8 mouse cellular contexts compared by ENCODE assay signal in the genomic region with DNA sequence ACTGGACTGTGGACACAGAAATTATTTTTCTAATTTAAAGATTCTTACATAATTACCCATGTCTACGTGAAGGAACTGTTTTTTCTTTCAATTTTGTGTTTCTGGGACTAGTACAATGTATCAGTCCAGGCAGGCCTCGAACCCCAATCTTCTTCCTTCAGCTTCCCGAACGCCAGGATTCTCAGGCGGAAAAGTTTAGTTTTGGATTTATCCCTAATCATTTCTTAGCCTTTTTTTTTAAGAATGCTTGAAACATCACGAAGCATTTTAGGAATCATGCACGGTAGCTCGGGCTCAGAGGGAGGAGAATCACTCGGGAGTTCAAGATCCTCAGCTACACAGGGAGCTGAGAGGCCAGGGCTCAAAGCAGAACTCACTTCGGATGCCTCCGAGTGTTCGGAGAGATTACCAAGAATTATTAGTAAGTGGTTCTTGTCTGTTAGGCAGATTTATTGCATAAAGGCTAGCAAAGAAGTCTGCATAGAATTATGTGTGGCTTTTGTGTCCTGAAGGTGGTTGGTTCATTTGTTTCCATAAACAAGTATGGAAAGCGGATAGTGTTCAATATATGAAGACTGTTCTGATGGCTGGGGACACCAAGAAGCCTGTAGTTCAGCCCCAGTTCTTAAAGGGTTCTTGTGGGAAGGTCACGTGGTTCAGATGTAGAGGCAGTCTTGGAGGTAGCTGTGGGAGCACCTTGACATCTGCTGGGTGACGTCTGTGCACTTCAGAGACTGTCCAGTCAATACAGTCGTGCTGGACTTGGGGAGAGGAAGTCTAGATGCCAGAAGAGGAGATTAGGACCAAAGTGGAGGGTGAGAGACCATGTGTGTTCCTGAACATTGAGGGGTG. TPM values are rescaled to one million over a fixed set of nuclear protein-coding genes. Genes with fewer than 3 reads are reported as not detected.
DNase-seq lines count a peak whose midpoint lies in the region; ATAC-seq and TF ChIP-seq lines count a peak whose summit lies in the region.

No protein-coding gene starts in this region.

- intact Hi-C loops in heart, postnatal 14 days (cut with DNase I), result loop anchor here (5.0 kb wide), 1 partner anchor 41 kb away; a partner anchor contains a TSS

- H3K36me3 ChIP-seq in heart, embryonic 14.5 days (ENCODE audit: control insufficient read depth, insufficient read depth, low read length), result no peaks in the 10 kb centered on the region
- no peaks in the 10 kb centered on the region for H3K36me3 ChIP-seq in hindbrain, embryonic 11.5 days (ENCODE audit: control insufficient read depth, insufficient read depth, low read length)
- no peaks in the 10 kb centered on the region for H3K36me3 ChIP-seq in midbrain, embryonic 13.5 days

- TF ChIP-seq CTCF in Patski (IDR thresholded peaks at IDR 0.05), result peak; percentile 14

- ATAC-seq in heart, embryonic 14.5 days (ENCODE audit: insufficient number of reproducible peaks, insufficient read depth, low FRiP score, low read depth), result no peak
- ATAC-seq in Patski, result no peak
- ATAC-seq in hindbrain, embryonic 11.5 days (ENCODE audit: low FRiP score), result peak; percentile 33; the same call in 1 of the 2 replicates
- peak; percentile 41; the same call in 1 of the 2 replicates for ATAC-seq in midbrain, embryonic 13.5 days

- POLR2A ChIA-PET in Patski (lab: Charles Lee), result interaction anchor here (0.7 to 0.9 kb wide), 2 partner anchors 43 to 89 kb away, joined by 3 read pairs; a partner anchor contains a TSS

- H3K9me3 ChIP-seq in heart, embryonic 14.5 days (ENCODE audit: control insufficient read depth, low read length), result no peaks in the 10 kb centered on the region
- no peaks in the 10 kb centered on the region for H3K9me3 ChIP-seq in hindbrain, embryonic 11.5 days (ENCODE audit: control insufficient read depth, low read length)
- no peaks in the 10 kb centered on the region for H3K9me3 ChIP-seq in midbrain, embryonic 13.5 days

- CTCF ChIA-PET in Patski (lab: Charles Lee), result interaction anchor here (1.1 to 6.4 kb wide), 6 partner anchors 14 to 247 kb away, joined by 3 to 32 read pairs (median 4); no protein-coding TSS in a partner anchor

- WGBS in heart, embryonic 14.5 days, result 35% methylated on average over 16 of the region's 16 CpGs
- WGBS in hindbrain, embryonic 11.5 days, result 47% methylated on average over 16 of the region's 16 CpGs
- 47% methylated on average over 16 of the region's 16 CpGs for WGBS in midbrain, embryonic 13.5 days

- peak overlapping the region; percentile 44 to 49 for H3K4me3 ChIP-seq in heart, embryonic 14.5 days (ENCODE audit: control insufficient read depth in 1 of 2, insufficient read depth in 1 of 2, low read depth in 1 of 2, low read length in 2 of 2)
- peak overlapping the region; percentile 30 for H3K4me3 ChIP-seq in hindbrain, embryonic 11.5 days (ENCODE audit: low read depth, low read length)
- peak overlapping the region; percentile 42 for H3K4me3 ChIP-seq in midbrain, embryonic 13.5 days (replicated peaks)

- in situ Hi-C loops in Patski (cut with MboI; ENCODE audit: low pct_unique_long_range_greater_than_20kb), result loop anchor here (5.0 kb wide), 1 partner anchor 131 kb away; no protein-coding TSS in a partner anchor

- H3K4me1 ChIP-seq in heart, embryonic 14.5 days (ENCODE audit: control insufficient read depth in 2 of 2, insufficient read depth in 2 of 2, low read length in 2 of 2), result peaks cover 10% of the 10 kb centered on the region in 2 experiments
- H3K4me1 ChIP-seq in hindbrain, embryonic 11.5 days (replicated peaks; ENCODE audit: control insufficient read depth, insufficient read depth, low read length), result no peaks in the 10 kb centered on the region
- H3K4me1 ChIP-seq in midbrain, embryonic 13.5 days (replicated peaks), result no peaks in the 10 kb centered on the region

- peak overlapping the region; percentile 70 for H3K9ac ChIP-seq in heart, embryonic 14.5 days (ENCODE audit: low read length)
- H3K9ac ChIP-seq in hindbrain, embryonic 11.5 days (ENCODE audit: low read depth, low read length), result no peak overlapping the region
- H3K9ac ChIP-seq in midbrain, embryonic 13.5 days (replicated peaks), result peak overlapping the region; percentile 40

- H3K27me3 ChIP-seq in heart, embryonic 14.5 days (ENCODE audit: control insufficient read depth, insufficient read depth, low read length), result no peaks in the 10 kb centered on the region
- H3K27me3 ChIP-seq in Patski, result no peaks in the 10 kb centered on the region
- H3K27me3 ChIP-seq in hindbrain, embryonic 11.5 days (ENCODE audit: control insufficient read depth, insufficient read depth, low read length), result no peaks in the 10 kb centered on the region
- no peaks in the 10 kb centered on the region for H3K27me3 ChIP-seq in midbrain, embryonic 13.5 days

- no peak for DNase-seq in heart, postnatal 14 days
- no peak for DNase-seq in Patski (ENCODE audit: low read depth, low spot score)
- peak; percentile 26 for DNase-seq in hindbrain, embryonic 11.5 days (ENCODE audit: low spot score)
- no peak for DNase-seq in layer of hippocampus, postnatal 14 days (ENCODE audit: low spot score in 2 of 2)
- no peak for DNase-seq in gastrocnemius, postnatal 25 days
- DNase-seq in urinary bladder, adult 2 months (ENCODE audit: low spot score), result no peak

- peak overlapping the region; percentile 71 for H3K4me2 ChIP-seq in heart, embryonic 14.5 days (ENCODE audit: low read length)
- H3K4me2 ChIP-seq in hindbrain, embryonic 11.5 days (replicated peaks; ENCODE audit: low read depth, low read length), result peak overlapping the region; percentile 38
- peak overlapping the region; percentile 49 for H3K4me2 ChIP-seq in midbrain, embryonic 13.5 days (replicated peaks)

- H3K27ac ChIP-seq in heart, embryonic 14.5 days (replicated peaks in 1 of 2; ENCODE audit: control insufficient read depth in 1 of 2, insufficient read depth in 1 of 2, low read depth in 2 of 2, low read length in 2 of 2), result peak overlapping the region; percentile 57 to 88
- H3K27ac ChIP-seq in hindbrain, embryonic 11.5 days (ENCODE audit: low read depth, low read length), result no peak overlapping the region
- peak overlapping the region; percentile 62; the same call in 1 of the 2 replicates for H3K27ac ChIP-seq in midbrain, embryonic 13.5 days

RNA-seq across cellular contexts. Expression of a gene that starts 9.7 kb away (rescaled TPM):
- polyA plus RNA-seq in heart, embryonic 14.5 days (2014; fragmentation: Nextera tagmentation; extraction: Ambion mirVana), result 10.8 and 11.3 TPM in 2 replicates
- 10 to 100 TPM; 10.6 to 12.1 TPM for total RNA-seq in heart, postnatal 14 days (2021)
- polyA plus RNA-seq in Patski (2021), result 8.1 TPM
- polyA plus RNA-seq in hindbrain, embryonic 11.5 days (2014; fragmentation: Nextera tagmentation; extraction: Ambion mirVana), result 7.8 and 9.0 TPM in 2 replicates
- 12.8 and 14.6 TPM in 2 replicates for polyA plus RNA-seq in midbrain, embryonic 13.5 days (2015; fragmentation: Nextera tagmentation; extraction: Ambion mirVana)
- 10 to 100 TPM; 20.1 to 20.3 TPM for total RNA-seq in layer of hippocampus, postnatal 14 days (2021)
- total RNA-seq in gastrocnemius, postnatal 25 days (2021), result 10 to 100 TPM; 14.1 to 15.3 TPM
- polyA plus RNA-seq in urinary bladder, adult 2 months (2012; rRNA removed), result 7.5 and 14.4 TPM in 2 replicates

RNA-seq across cellular contexts. Expression of a gene that starts 11.7 kb away (rescaled TPM):
- polyA plus RNA-seq in heart, embryonic 14.5 days (2014; fragmentation: Nextera tagmentation; extraction: Ambion mirVana), result 0.67 TPM in 1 of 2 replicates, not detected in the other
- under 1 TPM in 1 of 2 experiments, not detected in 1; 0.93 TPM for total RNA-seq in heart, postnatal 14 days (2021)
- polyA plus RNA-seq in Patski (2021), result 0.32 TPM
- 0.77 and 1.0 TPM in 2 replicates for polyA plus RNA-seq in hindbrain, embryonic 11.5 days (2014; fragmentation: Nextera tagmentation; extraction: Ambion mirVana)
- polyA plus RNA-seq in midbrain, embryonic 13.5 days (2015; fragmentation: Nextera tagmentation; extraction: Ambion mirVana), result 0.32 TPM in 1 of 2 replicates, not detected in the other
- under 1 TPM; 0.62 to 0.79 TPM for total RNA-seq in layer of hippocampus, postnatal 14 days (2021)
- not detected for total RNA-seq in gastrocnemius, postnatal 25 days (2021)
- not detected in 2 replicates for polyA plus RNA-seq in urinary bladder, adult 2 months (2012; rRNA removed)

RNA-seq across cellular contexts. Expression of a gene that starts 43.6 kb away (rescaled TPM):
- 18.0 and 24.6 TPM in 2 replicates for polyA plus RNA-seq in heart, embryonic 14.5 days (2014; fragmentation: Nextera tagmentation; extraction: Ambion mirVana)
- 10 to 100 TPM; 17.2 to 19.5 TPM for total RNA-seq in heart, postnatal 14 days (2021)
- 20.5 TPM for polyA plus RNA-seq in Patski (2021)
- polyA plus RNA-seq in hindbrain, embryonic 11.5 days (2014; fragmentation: Nextera tagmentation; extraction: Ambion mirVana), result 10.1 and 12.7 TPM in 2 replicates
- polyA plus RNA-seq in midbrain, embryonic 13.5 days (2015; fragmentation: Nextera tagmentation; extraction: Ambion mirVana), result 8.6 and 10.5 TPM in 2 replicates
- 10 to 100 TPM; 15.1 to 16.2 TPM for total RNA-seq in layer of hippocampus, postnatal 14 days (2021)
- 10 to 100 TPM; 31.5 to 36.3 TPM for total RNA-seq in gastrocnemius, postnatal 25 days (2021)
- 34.2 and 41.7 TPM in 2 replicates for polyA plus RNA-seq in urinary bladder, adult 2 months (2012; rRNA removed)

Comparison
In these comparisons a context has a peak if more than half of its experiments do, and no peak if none do; other contexts are left out.
1. ATAC-seq: peak in hindbrain, embryonic 11.5 days (single experiment) and midbrain, embryonic 13.5 days (single experiment); none in heart, embryonic 14.5 days (single experiment) and Patski (single experiment).
2. Peak in every context shown above with its lines, with median percentiles within 50 percentile points of each other: H3K4me2 ChIP-seq and H3K4me3 ChIP-seq.